Mouse (Mus musculus): ENCODE measurements around the gene Tyro3.

Gene Tyro3

GRCm38 (mm10) chr2:119804776-119805175 is 7.2 kb downstream of the Tyro3 start:
- DNase-seq: no peak

GRCm38 (mm10) chr2:119805536-119805935 is 8.0 kb downstream of the Tyro3 start:
- DNase-seq: no peak

GRCm38 (mm10) chr2:119808438-119808837 is 10.9 kb downstream of the Tyro3 start:
- no peak for DNase-seq

GRCm38 (mm10) chr2:119808881-119809280 is 11.3 kb downstream of the Tyro3 start:
- no peak for DNase-seq

GRCm38 (mm10) chr2:119810890-119811289 is 13.4 kb downstream of the Tyro3 start:
- no peak for DNase-seq

GRCm38 (mm10) chr2:119811490-119812146 is 14.1 kb downstream of the Tyro3 start:
- DNase-seq: no peak

- no peak for DNase-seq
These were observed 16.9 kb downstream of the Tyro3 start for GRCm38 (mm10) chr2:119814376-119814933.

GRCm38 (mm10) chr2:119816611-119817010 is 19.1 kb downstream of the Tyro3 start:
- DNase-seq: no peak

- no peak for DNase-seq
These were observed 19.5 kb downstream of the Tyro3 start for GRCm38 (mm10) chr2:119817047-119817446.

- DNase-seq: no peak
These were observed 21.2 kb downstream of the Tyro3 start for GRCm38 (mm10) chr2:119818668-119819272.

GRCm38 (mm10) chr2:119821136-119821535 is 23.6 kb downstream of the Tyro3 start:
- no peak for DNase-seq

GRCm38 (mm10) chr2:119830579-119830978 is 33.0 kb downstream of the Tyro3 start:
- DNase-seq: no peak

- no peak for DNase-seq
These were observed 36.7 kb downstream of the Tyro3 start for GRCm38 (mm10) chr2:119834231-119834630.

GRCm38 (mm10) chr2:119837616-119838015 is 40.1 kb downstream of the Tyro3 start:
- no peak for DNase-seq

GRCm38 (mm10) chr2:119838363-119839156 is 41.0 kb downstream of the Tyro3 start:
- no peak for DNase-seq

GRCm38 (mm10) chr2:119840008-119840407 is 42.5 kb downstream of the Tyro3 start:
- DNase-seq: no peak

GRCm38 (mm10) chr2:119842000-119842399 is 44.5 kb downstream of the Tyro3 start:
- DNase-seq: no peak

- no peak for DNase-seq
These were observed 46.0 kb downstream of the Tyro3 start for GRCm38 (mm10) chr2:119843526-119843925.

GRCm38 (mm10) chr2:119845882-119846546 is 48.5 kb downstream of the Tyro3 start:
- DNase-seq: no peak

GRCm38 (mm10) chr2:119846929-119847328 is 49.4 kb downstream of the Tyro3 start:
- no peak for DNase-seq

GRCm38 (mm10) chr2:119853811-119854210 is 56.3 kb downstream of the Tyro3 start:
- no peak for DNase-seq

- no peak for DNase-seq
These were observed 57.8 kb downstream of the Tyro3 start for GRCm38 (mm10) chr2:119855310-119855850.

- DNase-seq: no peak
These were observed 59.8 kb downstream of the Tyro3 start for GRCm38 (mm10) chr2:119857341-119857740.
